Mouse (Mus musculus) spleen, postnatal 36 days (tissue): ENCODE measurements around the gene Ajuba.
"Not testable (repeated sequence)": the region's sequence is repeated elsewhere in the genome, so short reads cannot be mapped to it uniquely, and the experiment has no call there.

Experiments
- DNase-seq, 2 experiments: peaks; one replicate each; pipeline ENCODE4 v3.0.0; 2022; ENCODE audit warnings: low spot score in 2 of 2, mixed read lengths in 1 of 2

Ajuba gene

GRCm38 (mm10) chr14:54577089-54577982 lies at the start of gene Ajuba:
Gene Ajuba (minus strand): TSS chr14:54577558.
- DNase-seq: peak; percentile 36 to 53

DNA sequence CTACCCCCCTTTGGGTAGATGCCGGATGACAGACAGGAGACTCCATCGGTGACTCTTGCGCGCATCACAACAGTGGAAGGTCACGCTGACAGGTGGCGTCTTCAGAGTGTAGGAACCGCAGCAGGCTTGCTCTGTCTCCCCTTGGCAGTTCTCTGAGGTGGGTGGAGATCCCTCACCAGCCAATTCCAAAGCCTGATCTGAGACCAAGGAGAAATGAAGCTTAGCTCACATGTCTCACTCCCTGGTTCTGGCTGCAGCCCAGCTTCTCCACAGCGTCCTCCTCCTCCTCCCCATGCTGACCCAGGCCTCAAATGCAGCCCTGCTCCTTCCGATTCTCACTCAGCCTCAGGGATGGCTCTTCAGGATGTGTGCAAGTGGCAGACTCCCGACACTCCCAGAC lies 47.6 kb upstream of the Ajuba start:
- DNase-seq: no peak

- no peak for DNase-seq
Observed at GRCm38 (mm10) chr14:54623334-54623733, 46.0 kb upstream of the Ajuba start.

DNA sequence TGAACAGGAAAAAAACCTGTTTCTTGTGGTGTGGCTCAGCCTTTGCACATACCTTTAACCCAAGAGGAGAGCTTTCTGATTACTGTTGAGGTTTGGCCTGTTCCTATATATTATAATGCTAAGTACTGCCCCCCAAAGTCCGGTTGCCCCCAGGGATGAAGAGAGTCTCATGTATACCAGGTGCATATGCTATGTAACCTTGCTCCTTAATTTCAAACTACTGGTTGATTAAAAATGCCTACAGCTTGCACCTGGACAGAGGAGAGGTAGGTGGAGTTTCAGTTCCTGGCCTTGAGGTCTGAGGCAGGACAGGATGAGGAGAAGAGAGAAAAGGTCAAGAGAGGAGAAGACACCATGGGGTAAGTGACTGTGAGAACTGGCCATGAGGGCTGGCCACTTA lies 43.8 kb upstream of the Ajuba start, which contains the start of gene Psmb11:
Gene Psmb11, plus strand, starts transcription at position 301 of the 400 bp plus-strand sequence.
- DNase-seq: no peak

DNA sequence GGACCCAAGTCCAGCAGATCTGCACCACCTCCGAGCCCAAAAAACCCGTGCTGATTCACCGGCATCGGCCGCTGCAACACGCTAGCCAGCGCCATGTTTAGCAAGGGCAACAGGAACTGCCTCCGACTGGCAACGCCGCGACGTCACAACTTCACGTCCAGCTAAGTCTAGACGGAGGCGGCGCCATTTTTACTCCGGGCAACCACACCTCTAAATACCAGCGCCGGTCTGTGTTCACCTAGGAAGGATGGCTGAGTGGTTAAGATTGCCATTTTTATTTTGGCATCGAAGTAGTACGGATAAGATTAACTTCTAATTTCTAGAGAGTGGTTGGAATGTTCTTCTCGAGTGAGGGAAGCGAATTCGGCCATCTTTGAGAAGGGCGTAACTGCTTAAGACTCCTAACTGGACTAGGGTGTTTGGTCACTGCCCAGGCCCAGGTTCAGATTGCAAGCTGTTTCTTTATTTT lies 40.6 kb upstream of the Ajuba start, which contains the start of gene Psmb5:
Gene Psmb5, minus strand, starts transcription at position 126 of the 469 bp plus-strand sequence.
- DNase-seq: peak; percentile 81 to 88

DNA sequence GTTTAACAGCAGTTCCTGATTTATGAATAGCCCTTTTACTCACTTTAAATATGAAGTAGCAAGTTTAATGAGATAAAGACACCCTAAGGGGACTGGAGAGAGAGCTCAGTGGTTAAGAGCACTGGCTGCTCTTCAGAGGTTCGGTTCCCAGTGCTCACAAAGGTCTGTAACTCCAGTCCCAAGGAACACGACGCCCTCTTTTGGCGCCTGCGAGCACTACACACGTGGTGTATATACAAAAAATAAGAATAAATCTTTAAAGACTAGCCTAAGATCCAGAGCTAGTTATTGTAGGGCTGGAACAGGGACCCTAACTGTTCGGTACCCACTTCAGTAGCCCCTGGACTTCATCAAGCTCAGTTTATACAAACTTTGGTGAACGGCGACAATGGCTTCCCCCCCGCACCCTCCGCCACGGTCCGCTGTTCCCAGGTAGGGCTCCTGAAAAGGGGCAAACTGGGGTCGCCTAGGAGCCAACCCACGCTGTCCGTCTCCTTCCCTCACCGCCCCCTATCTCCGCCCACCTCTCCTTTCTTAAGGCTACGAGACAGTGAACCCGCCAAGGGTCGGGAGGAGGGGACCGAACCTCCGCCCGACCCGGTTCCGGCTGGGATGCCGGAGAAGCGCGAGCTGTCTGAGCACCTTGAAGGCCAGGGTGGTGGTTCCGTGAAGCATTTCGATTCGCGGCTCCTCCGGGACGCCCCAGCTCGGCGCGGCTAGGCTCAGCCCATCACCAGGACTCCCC lies 40.0 kb upstream of the Ajuba start:
- DNase-seq: no peak

DNA sequence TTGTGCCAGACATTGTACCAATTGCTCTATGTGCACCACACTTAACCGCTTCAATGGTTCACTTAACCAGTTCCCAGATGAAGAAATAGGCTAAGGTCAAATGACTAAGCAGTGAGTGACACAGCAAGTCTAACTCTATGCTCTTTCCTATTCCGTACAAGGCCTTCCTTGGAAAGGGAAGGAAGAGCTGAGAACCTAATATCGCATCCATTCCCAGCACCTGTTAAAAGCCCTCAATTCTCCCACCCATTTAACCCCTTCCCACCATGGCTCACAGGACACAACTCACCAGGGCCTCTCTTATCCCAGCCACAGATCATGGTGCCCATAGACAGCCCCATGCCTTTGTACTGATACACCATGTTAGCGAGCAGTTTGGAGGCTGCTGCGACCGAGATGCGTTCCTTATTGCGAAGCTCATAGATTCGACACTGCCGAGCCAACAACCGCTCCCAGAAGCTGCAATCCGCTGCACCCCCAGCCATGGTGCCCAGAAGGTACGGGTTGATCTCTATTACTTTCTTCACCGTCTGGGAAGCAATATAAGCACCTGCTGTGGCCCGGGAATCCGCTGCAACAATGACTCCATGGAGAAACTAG lies 39.0 kb upstream of the Ajuba start:
- no peak for DNase-seq

GRCm38 (mm10) chr14:54614130-54614529 lies 36.8 kb upstream of the Ajuba start:
- DNase-seq: not testable (repeated sequence)

DNA sequence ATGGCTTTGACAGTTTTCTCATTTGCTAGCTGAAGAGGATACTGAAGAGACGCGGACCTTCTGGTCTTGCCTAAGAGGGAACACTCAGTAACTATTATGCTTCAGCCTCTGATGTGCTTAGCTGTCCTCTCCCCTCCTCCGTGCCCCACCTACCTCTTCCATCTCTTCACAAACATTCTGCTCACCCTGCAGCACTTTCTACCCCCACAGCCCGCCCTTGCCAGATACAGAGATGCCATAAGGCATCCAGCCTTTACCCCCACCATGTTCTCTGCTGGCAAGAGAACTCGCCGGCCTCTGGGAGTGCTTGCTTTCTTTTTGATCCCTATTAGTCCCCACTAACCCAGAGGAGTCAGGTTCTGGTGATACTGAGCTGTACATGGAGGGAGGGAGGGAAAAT lies 33.3 kb upstream of the Ajuba start:
- no peak for DNase-seq

DNA sequence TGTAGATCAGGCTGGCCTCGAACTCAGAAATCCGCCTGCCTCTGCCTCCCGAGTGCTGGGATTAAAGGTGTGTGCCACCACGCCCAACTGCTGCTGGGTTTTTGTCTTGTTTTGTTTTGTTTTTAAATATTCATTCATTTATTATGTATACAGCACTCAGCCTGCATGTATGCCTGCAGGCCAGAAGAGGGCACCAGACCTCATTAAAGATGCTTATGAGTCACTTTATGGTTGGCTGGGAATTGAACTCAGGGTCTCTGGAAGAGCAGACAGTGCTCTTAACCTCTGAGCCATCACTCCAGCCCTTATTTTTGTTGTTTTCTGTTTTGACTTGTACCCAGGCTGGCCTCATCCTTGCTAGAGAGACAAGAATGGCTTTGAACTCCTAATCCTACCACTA lies 32.6 kb upstream of the Ajuba start:
- DNase-seq: no peak

DNA sequence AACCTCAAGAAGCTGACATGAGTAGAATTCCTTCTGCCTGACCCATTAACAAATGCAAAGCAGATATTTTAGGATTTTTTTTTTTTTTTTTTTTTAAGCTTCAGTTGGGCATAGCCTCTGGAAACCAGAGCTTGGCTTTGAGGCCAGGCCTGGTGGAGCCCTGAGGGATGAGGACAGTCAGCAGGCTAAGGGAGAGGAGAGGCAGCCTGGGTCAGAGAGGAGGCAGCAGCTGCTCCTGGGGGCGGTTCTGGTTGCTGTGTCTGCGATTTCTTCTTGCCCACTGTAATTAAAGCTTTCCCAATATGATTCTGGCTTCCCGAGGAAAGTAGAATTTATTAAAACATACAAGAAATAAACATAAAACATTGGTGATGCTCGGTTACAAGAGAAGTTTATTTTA lies 31.9 kb upstream of the Ajuba start:
- no peak for DNase-seq

GRCm38 (mm10) chr14:54607226-54607625 lies 29.9 kb upstream of the Ajuba start:
- DNase-seq: no peak

GRCm38 (mm10) chr14:54605752-54606321 lies 28.5 kb upstream of the Ajuba start, which contains the start of gene 4931414P19Rik:
Gene 4931414P19Rik (minus strand): TSS chr14:54605993.
- peak; percentile 78 to 81 for DNase-seq

GRCm38 (mm10) chr14:54603686-54604085 lies 26.3 kb upstream of the Ajuba start:
- DNase-seq: no peak

DNA sequence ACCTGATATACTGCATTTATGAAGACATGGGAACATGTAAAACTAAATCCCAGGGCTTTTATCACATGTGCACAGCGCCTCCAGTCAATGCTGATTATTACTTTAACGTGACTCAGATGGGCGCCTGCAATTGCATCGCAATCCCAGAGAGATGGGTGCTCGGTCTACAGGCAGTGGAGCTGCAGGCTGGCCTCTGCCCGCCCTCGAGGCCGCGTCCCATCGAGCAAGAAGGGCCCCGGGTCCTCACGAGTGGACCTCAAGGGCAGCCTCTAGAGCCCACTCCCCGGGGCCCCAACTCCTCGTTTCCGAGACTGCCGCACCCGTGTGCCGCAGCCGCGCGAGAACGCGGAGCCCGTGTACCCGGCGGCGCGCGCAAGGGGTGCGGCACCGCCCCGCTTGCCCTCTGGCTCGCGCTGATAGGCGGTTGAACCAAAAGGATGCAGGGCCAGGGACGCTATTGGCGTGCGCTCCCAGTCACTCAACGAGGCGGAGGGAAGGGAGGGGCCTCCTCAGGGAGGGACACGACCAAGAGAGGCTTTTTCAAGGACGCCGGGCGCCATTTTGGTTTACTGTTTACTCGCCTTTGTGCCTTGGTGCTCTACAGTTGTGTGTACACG lies 25.8 kb upstream of the Ajuba start:
- peak; percentile 96 to 98 for DNase-seq

DNA sequence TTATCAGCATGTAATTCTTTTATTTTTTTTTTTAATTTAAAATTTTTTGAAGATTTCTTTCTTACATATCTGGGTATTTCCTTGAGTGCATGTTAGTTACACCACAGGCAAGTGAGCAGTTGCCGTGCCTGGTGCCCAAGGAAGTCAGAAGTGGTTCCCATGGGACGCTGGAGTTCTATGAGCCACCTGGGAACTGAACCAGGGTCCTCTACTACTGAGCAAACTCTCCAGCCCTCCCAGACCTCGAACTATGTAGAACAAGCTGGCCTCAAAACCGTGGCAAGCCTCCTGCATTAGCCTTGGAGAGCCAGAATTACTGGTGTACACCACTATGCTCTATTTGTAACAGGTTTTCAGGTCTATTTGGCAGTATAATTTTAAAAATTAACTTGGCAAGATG lies 25.3 kb upstream of the Ajuba start:
- no peak for DNase-seq

DNA sequence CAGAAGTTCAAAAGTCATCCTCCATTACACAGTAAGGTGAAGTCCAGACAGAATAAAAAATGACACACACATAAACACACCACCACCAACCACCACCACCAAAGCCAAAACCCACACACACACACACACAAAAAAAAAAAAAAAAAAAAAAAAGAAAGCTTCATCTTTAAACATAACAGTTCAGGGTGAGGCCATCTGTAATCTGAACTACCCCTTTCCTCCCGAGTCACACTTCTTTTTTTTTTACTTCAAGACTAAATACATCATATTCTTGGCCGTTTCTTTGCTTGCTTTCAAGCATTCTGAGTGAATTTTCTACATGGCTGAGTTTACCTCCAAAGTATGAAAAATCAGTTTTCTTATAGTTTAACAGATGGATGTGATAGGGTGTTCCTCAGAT lies 24.2 kb upstream of the Ajuba start:
- DNase-seq: no peak

GRCm38 (mm10) chr14:54597084-54597483 lies 19.7 kb upstream of the Ajuba start:
- DNase-seq: no peak

DNA sequence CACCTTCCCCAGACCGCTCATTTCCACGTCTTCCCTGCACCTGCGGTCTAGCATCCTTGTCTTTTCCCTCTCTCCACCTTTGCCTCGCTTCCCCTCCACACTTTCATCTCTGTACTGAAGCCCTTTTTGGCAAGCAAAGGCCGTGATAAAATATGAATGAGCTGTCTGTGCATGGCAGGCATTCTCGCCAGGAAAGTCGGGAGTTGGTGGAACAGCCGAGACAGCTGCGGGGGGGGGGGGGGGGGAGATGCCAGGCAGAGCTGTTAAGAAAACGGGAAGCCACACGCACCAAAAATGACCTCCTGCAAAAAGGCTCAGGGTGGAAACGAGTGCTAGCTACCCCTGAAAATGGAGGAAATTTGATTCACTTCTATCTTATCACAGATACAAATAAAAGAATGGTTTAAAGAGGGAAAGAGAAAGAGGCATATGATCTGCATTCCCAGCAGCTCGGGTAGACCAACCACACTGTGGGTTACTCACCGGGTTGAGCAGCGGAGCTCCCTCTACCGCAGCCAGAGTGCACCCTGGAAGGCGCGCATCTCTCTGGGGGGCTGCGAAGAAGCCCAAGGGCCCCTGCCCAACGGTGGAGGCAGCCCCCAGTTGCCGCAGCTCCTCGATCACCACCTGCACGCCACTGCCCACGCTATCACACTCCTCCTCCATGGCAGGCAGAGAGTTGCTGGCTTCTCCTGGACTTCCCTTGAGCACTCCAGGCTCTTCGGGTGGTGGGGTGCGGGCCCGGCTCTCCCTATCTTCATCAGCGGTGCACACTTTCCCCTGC lies 17.5 kb upstream of the Ajuba start:
- no peak for DNase-seq

GRCm38 (mm10) chr14:54594055-54594454 lies 16.7 kb upstream of the Ajuba start:
- no peak for DNase-seq
